ENCODE assay signal across 8 mouse cellular contexts in the genomic region with DNA sequence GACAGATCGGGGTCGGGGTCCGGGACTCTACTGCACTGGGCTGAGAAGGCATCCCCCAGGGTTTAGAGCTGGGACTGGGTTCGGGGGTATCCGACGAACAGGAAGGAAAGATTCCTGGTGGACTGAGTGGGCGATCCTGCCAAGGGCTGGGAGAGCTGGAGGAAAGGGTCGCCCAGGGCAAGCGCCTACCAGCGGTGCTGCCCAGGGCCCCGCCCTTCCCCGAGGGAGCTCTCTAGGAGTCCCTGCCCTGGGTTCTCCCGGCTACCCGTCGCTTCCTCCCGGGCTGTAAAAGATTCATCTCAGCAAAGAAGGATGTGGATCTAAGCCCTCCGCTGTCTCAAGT. TPM values are rescaled to one million over a fixed set of nuclear protein-coding genes. Genes with fewer than 3 reads are reported as not detected.
A peak's percentile ranks its signal among the peaks of the same experiment; 100 is the strongest.
DNase-seq lines count a peak whose midpoint lies in the region; ATAC-seq and TF ChIP-seq lines count a peak whose summit lies in the region.

No protein-coding gene starts in this region.

- peak overlapping the region; percentile 91 for H3K27ac ChIP-seq in embryonic facial prominence, embryonic 12.5 days
- peak overlapping the region; percentile 98 for H3K27ac ChIP-seq in hindbrain, embryonic 11.5 days (ENCODE audit: low read depth, low read length)
- no peak overlapping the region for H3K27ac ChIP-seq in liver, embryonic 16.5 days (ENCODE audit: low read length)
- no peak overlapping the region for H3K27ac ChIP-seq in small intestine, adult 2 months (ENCODE audit: insufficient read depth, low read depth, low read length)

- ATAC-seq in embryonic facial prominence, embryonic 12.5 days (ENCODE audit: insufficient number of reproducible peaks, insufficient read depth, low FRiP score, low TSS enrichment) = peak; percentile 48; the same call in 1 of the 2 replicates
- ATAC-seq in hindbrain, embryonic 11.5 days (ENCODE audit: low FRiP score) = peak; percentile 49
- no peak; the same call in 1 of the 2 replicates for ATAC-seq in liver, embryonic 16.5 days (ENCODE audit: low read depth)

- H3K27me3 ChIP-seq in embryonic facial prominence, embryonic 12.5 days = no peaks in the 10 kb centered on the region; the same call in 1 of the 2 replicates
- no peaks in the 10 kb centered on the region for H3K27me3 ChIP-seq in hindbrain, embryonic 11.5 days (ENCODE audit: control insufficient read depth, insufficient read depth, low read length)
- H3K27me3 ChIP-seq in liver, embryonic 16.5 days (ENCODE audit: control insufficient read depth, insufficient read depth, low read depth, low read length) = peaks cover 60% of the 10 kb centered on the region
- H3K27me3 ChIP-seq in small intestine, adult 2 months (ENCODE audit: control insufficient read depth, insufficient read depth, low read length) = peaks cover 37% of the 10 kb centered on the region

- peaks cover 10% of the 10 kb centered on the region for H3K4me1 ChIP-seq in embryonic facial prominence, embryonic 12.5 days
- H3K4me1 ChIP-seq in hindbrain, embryonic 11.5 days (replicated peaks; ENCODE audit: control insufficient read depth, insufficient read depth, low read length) = peaks cover 19% of the 10 kb centered on the region
- peaks cover 3% of the 10 kb centered on the region; the same call in 1 of the 2 replicates for H3K4me1 ChIP-seq in liver, embryonic 16.5 days (ENCODE audit: control insufficient read depth, low read depth, low read length)
- no peaks in the 10 kb centered on the region for H3K4me1 ChIP-seq in small intestine, adult 2 months (ENCODE audit: control insufficient read depth, insufficient read depth, insufficient read length, low read length)

- H3K9ac ChIP-seq in embryonic facial prominence, embryonic 12.5 days = peak overlapping the region; percentile 88
- H3K9ac ChIP-seq in hindbrain, embryonic 11.5 days (ENCODE audit: low read depth, low read length) = peak overlapping the region; percentile 99
- H3K9ac ChIP-seq in liver, embryonic 16.5 days (ENCODE audit: low read depth, low read length) = no peak overlapping the region

- TF ChIP-seq POLR2A in small intestine, adult 2 months (IDR thresholded peaks at IDR 0.05; ENCODE audit: low read depth, low read length) = no peak

- H3K4me3 ChIP-seq in embryonic facial prominence, embryonic 12.5 days = peak overlapping the region; percentile 56
- peak overlapping the region; percentile 100 for H3K4me3 ChIP-seq in hindbrain, embryonic 11.5 days (ENCODE audit: low read depth, low read length)
- H3K4me3 ChIP-seq in liver, embryonic 16.5 days (ENCODE audit: low read depth, low read length) = peak overlapping the region; percentile 59
- peak overlapping the region; percentile 54 for H3K4me3 ChIP-seq in small intestine, adult 2 months (ENCODE audit: low read depth, low read length)

- no peaks in the 10 kb centered on the region for H3K9me3 ChIP-seq in embryonic facial prominence, embryonic 12.5 days
- no peaks in the 10 kb centered on the region for H3K9me3 ChIP-seq in hindbrain, embryonic 11.5 days (ENCODE audit: control insufficient read depth, low read length)
- H3K9me3 ChIP-seq in liver, embryonic 16.5 days (replicated peaks; ENCODE audit: control insufficient read depth, low read length) = no peaks in the 10 kb centered on the region

- TF ChIP-seq CTCF in small intestine, adult 2 months (IDR thresholded peaks at IDR 0.05; ENCODE audit: extremely low read depth, insufficient read length, insufficient replicate concordance, low read depth, low read length) = no peak

- peak; percentile 55 for DNase-seq in ovary, postnatal 36 days (ENCODE audit: low spot score)
- no peak for DNase-seq in ovary, adult 18-20 months (ENCODE audit: low spot score)
- no peak for DNase-seq in hindbrain, embryonic 11.5 days (ENCODE audit: low spot score)
- no peak for DNase-seq in thymus, postnatal 14 days
- no peak for DNase-seq in spleen, postnatal 4 days (ENCODE audit: low spot score in 2 of 2)

- 0 out of 2 replicates have a peak, but pooled peaks cover 6% of the 10 kb centered on the region for H3K36me3 ChIP-seq in embryonic facial prominence, embryonic 12.5 days
- no peaks in the 10 kb centered on the region; the same call in 1 of the 2 replicates for H3K36me3 ChIP-seq in hindbrain, embryonic 11.5 days (ENCODE audit: control insufficient read depth, insufficient read depth, low read length)
- no peaks in the 10 kb centered on the region for H3K36me3 ChIP-seq in liver, embryonic 16.5 days (ENCODE audit: control insufficient read depth, insufficient read depth)
- no peaks in the 10 kb centered on the region for H3K36me3 ChIP-seq in small intestine, adult 2 months (ENCODE audit: control insufficient read depth, insufficient read depth, low read length)

- peak overlapping the region; percentile 85 for H3K4me2 ChIP-seq in embryonic facial prominence, embryonic 12.5 days (replicated peaks)
- H3K4me2 ChIP-seq in hindbrain, embryonic 11.5 days (replicated peaks; ENCODE audit: low read depth, low read length) = peak overlapping the region; percentile 78
- peak overlapping the region; percentile 79 for H3K4me2 ChIP-seq in liver, embryonic 16.5 days (ENCODE audit: low read depth, low read length)

- WGBS in embryonic facial prominence, embryonic 12.5 days = 0% methylated on average over 17 of the region's 17 CpGs
- WGBS in hindbrain, embryonic 11.5 days = 0% methylated on average over 16 of the region's 17 CpGs
- under 1% methylated on average over 17 of the region's 17 CpGs for WGBS in liver, embryonic 16.5 days (ENCODE audit: insufficient replicate concordance)
- 1% methylated on average over 17 of the region's 17 CpGs for WGBS in small intestine, adult 2 months

RNA-seq across cellular contexts. Expression of gene Igdcc3, which starts 1.0 kb away (rescaled TPM):
- polyA plus RNA-seq in embryonic facial prominence, embryonic 12.5 days (2016; fragmentation: Nextera tagmentation; extraction: Ambion mirVana) = 7.5 and 9.3 TPM in 2 replicates
- polyA plus RNA-seq in hindbrain, embryonic 11.5 days (2014; fragmentation: Nextera tagmentation; extraction: Ambion mirVana) = 46.0 and 49.6 TPM in 2 replicates
- polyA plus RNA-seq in liver, embryonic 16.5 days (2015; fragmentation: Nextera tagmentation; extraction: Ambion mirVana) = 0.04 TPM in 1 of 2 replicates, not detected in the other
- polyA plus RNA-seq in small intestine, adult 2 months (2012; rRNA removed) = 0.06 TPM in 1 of 2 replicates, not detected in the other

RNA-seq across cellular contexts. Expression of gene Igdcc4, which starts 40.7 kb away (rescaled TPM):
- polyA plus RNA-seq in embryonic facial prominence, embryonic 12.5 days (2016; fragmentation: Nextera tagmentation; extraction: Ambion mirVana) = 25.0 and 25.4 TPM in 2 replicates
- polyA plus RNA-seq in hindbrain, embryonic 11.5 days (2014; fragmentation: Nextera tagmentation; extraction: Ambion mirVana) = 8.8 and 10.3 TPM in 2 replicates
- 6.8 and 9.4 TPM in 2 replicates for polyA plus RNA-seq in liver, embryonic 16.5 days (2015; fragmentation: Nextera tagmentation; extraction: Ambion mirVana)
- polyA plus RNA-seq in small intestine, adult 2 months (2012; rRNA removed) = 1.8 and 2.3 TPM in 2 replicates

RNA-seq across cellular contexts. Expression of gene Parp16, which starts 53.2 kb away (rescaled TPM):
- polyA plus RNA-seq in embryonic facial prominence, embryonic 12.5 days (2016; fragmentation: Nextera tagmentation; extraction: Ambion mirVana) = 7.1 and 7.2 TPM in 2 replicates
- 4.0 and 6.5 TPM in 2 replicates for polyA plus RNA-seq in hindbrain, embryonic 11.5 days (2014; fragmentation: Nextera tagmentation; extraction: Ambion mirVana)
- 9.9 and 11.2 TPM in 2 replicates for polyA plus RNA-seq in liver, embryonic 16.5 days (2015; fragmentation: Nextera tagmentation; extraction: Ambion mirVana)
- polyA plus RNA-seq in small intestine, adult 2 months (2012; rRNA removed) = 10.0 and 16.3 TPM in 2 replicates

Comparison
In these comparisons a context has a peak if more than half of its experiments do, and no peak if none do; other contexts are left out.
1. H3K27ac ChIP-seq: peak in embryonic facial prominence, embryonic 12.5 days (single experiment) and hindbrain, embryonic 11.5 days (single experiment); none in liver, embryonic 16.5 days (single experiment) and small intestine, adult 2 months (single experiment).
2. Peak in every context shown above with its lines, with median percentiles within 50 percentile points of each other: H3K4me2 ChIP-seq and H3K4me3 ChIP-seq.